Mouse (Mus musculus): Measurements from ENCODE around the gene Trak2. TPM values are rescaled to one million over a fixed set of nuclear protein-coding genes. Genes with fewer than 3 reads are reported as not detected.

Trak2 gene
- polyA plus RNA-seq (2012) = 53.1 and 62.8 TPM in 2 replicates

DNA sequence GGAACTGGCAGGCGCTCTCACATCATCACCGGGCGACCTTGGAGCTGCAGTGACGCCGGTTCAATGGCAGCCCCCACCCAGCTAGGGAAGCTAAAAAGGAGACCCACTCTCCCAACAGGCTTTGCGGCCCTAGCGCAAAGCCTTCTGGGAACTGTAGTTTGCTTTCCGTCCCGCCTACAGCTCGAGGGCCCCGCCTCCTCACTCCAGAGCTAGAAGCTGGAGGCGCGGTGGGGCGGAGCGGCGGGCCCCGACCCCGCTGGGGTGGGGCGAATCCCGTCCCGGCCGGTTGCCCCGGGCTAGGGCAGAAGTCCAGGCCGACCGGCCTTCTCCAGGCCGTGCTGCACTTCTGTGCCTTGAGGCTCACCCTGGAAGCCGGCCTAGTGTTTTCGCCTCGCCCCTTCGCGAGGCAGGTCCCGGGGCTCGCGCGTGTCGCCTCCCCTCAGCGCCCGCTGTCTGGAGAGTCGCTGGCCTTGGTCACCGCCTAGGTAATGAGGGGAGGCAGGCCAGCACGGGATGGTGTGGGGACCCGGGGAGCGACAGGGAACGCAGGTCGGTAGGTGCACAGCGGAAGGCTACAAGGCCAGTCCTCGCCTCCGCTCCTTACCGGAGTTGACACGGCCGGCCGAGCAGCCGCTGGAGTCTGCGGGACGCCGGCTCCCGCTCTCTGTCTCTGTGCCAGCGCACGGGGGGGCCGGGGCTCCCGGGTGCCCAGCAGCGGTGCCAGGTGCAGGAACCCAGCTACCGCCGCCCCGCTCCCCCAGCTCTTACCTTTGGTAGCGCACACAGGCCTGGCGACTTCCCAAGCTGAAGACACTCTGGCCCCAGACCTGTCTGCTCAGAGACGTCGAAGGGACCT lies at the start of gene Trak2, which contains the start of gene Stradb:
Gene Trak2 (minus strand): TSS at position 65 of the 856 bp plus-strand sequence.
Gene Stradb (plus strand): TSS at position 157 of the 856 bp plus-strand sequence.

Other genes with a start within 250 kb of the Trak2 start
- 5.3 and 5.5 TPM in 2 replicates for gene Casp8, start 178.1 kb downstream of the Trak2 start, polyA plus RNA-seq (2012)
- 2.9 and 5.6 TPM in 2 replicates for gene Stradb, start 92 bp upstream of the Trak2 start, polyA plus RNA-seq (2012)
- gene C2cd6, start 121.5 kb upstream of the Trak2 start, polyA plus RNA-seq (2012) = not detected in 2 replicates
- gene Tmem237, start 147.0 kb upstream of the Trak2 start, polyA plus RNA-seq (2012) = 2.6 and 4.4 TPM in 2 replicates
- gene Mpp4, start 190.0 kb upstream of the Trak2 start, polyA plus RNA-seq (2012) = 0.40 and 1.4 TPM in 2 replicates